Mouse (Mus musculus) layer of hippocampus, adult 11-12 months (tissue): ENCODE measurements around the gene Olfr1279.
"Not testable (repeated sequence)": the region's sequence is repeated elsewhere in the genome, so short reads cannot be mapped to it uniquely, and the experiment has no call there.

Experiments used
- DNase-seq: peaks from one replicate; pipeline ENCODE4 v3.0.0; 2022; ENCODE audit warnings: low spot score

Olfr1279 gene

GRCm38 (mm10) chr2:111300374-111300773 lies at the start of gene Olfr1279:
Olfr1279 (plus strand) TSS chr2:111300635.
- no peak for DNase-seq

GRCm38 (mm10) chr2:111254216-111254615 lies 46.2 kb upstream of the Olfr1279 start, which contains the start of gene Olfr1276:
Olfr1276 (plus strand) TSS chr2:111254516.
- no peak for DNase-seq

GRCm38 (mm10) chr2:111274006-111274405 lies 26.4 kb upstream of the Olfr1279 start, which contains the start of gene Olfr1277:
Olfr1277 (minus strand) TSS chr2:111274106.
- DNase-seq: no peak

- no peak for DNase-seq
Observed at GRCm38 (mm10) chr2:111289836-111290235, 10.6 kb upstream of the Olfr1279 start, which contains the start of gene Olfr1278. Olfr1278 (plus strand) TSS chr2:111290136.

GRCm38 (mm10) chr2:111298541-111298940 lies 1.9 kb upstream of the Olfr1279 start:
- no peak for DNase-seq

GRCm38 (mm10) chr2:111313717-111314116 lies 13.3 kb downstream of the Olfr1279 start, which contains the start of gene Olfr1280:
Olfr1280 (plus strand) TSS chr2:111314017.
- no peak for DNase-seq

- DNase-seq: no peak
Observed at GRCm38 (mm10) chr2:111326220-111326619, 25.8 kb downstream of the Olfr1279 start, which contains the start of gene Olfr1281. Olfr1281 (plus strand) TSS chr2:111326520.

- not testable (repeated sequence) for DNase-seq
Observed at GRCm38 (mm10) chr2:111333721-111334120, 33.3 kb downstream of the Olfr1279 start.

- DNase-seq: no peak
Observed at GRCm38 (mm10) chr2:111335976-111336375, 35.5 kb downstream of the Olfr1279 start, which contains the start of gene Olfr1282. Olfr1282 (minus strand) TSS chr2:111336076.
